Mouse (Mus musculus): ENCODE data around the gene Ccdc60. TPM values are rescaled to one million over a fixed set of nuclear protein-coding genes. Genes with fewer than 3 reads are reported as not detected.

Ccdc60 gene
- total and polyA plus RNA-seq, 3 experiments, result not detected

DNA sequence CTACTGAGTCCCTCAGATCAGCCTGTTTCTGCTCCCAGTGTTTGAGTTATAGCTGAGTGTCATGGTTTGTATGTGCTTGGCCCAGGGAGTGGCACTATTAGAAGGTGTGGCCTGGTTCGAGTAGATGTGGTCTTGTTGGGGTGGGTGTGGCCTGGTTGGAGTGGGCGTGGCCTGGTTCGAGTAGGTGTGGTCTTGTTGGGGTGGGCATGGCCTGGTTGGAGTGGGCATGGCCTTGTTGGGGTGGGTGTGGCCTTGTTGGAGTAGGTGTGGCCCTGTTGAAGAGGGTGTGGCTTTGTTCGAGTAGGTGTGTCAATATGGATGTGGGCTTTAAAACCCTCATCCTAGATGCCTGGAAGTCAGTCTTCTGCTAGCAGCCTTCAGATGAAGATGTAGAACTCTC is 40.1 kb upstream of the Ccdc60 start:
- Histone ChIP-seq H3K4me3 (ENCODE audit: control insufficient read depth in 1 of 2, insufficient read depth in 1 of 2, low read depth in 2 of 2, low read length in 2 of 2) (no peak overlapping the region), H3K9ac (ENCODE audit: control insufficient read depth, low read depth, low read length, poor library complexity, severe bottlenecking) (no peak overlapping the region), H3K4me1 (ENCODE audit: control insufficient read depth in 1 of 2, insufficient read depth in 2 of 2, low read length in 2 of 2) (no peaks in the 10 kb centered on the region), H3K79me2 (ENCODE audit: control insufficient read depth, insufficient read depth, low read length, poor library complexity) (no peaks in the 10 kb centered on the region), H3K27ac (ENCODE audit: control insufficient read depth, low read depth, low read length) (no peak overlapping the region), H3K36me3 (ENCODE audit: control insufficient read depth in 1 of 2, insufficient read depth in 2 of 2, low read length in 2 of 2) (no peaks in the 10 kb centered on the region), H3K9me3 (replicated peaks; ENCODE audit: insufficient read depth, low read length) (no peaks in the 10 kb centered on the region), H3K27me3 (ENCODE audit: control insufficient read depth in 1 of 2, insufficient read depth in 2 of 2, low read length in 2 of 2) (no peaks in the 10 kb centered on the region)
- TF ChIP-seq RAD21 (IDR thresholded peaks at IDR 0.05; ENCODE audit: low read depth, low read length) (no peak), EP300 (IDR thresholded peaks at IDR 0.05; ENCODE audit: low read depth in 1 of 2, low read length in 2 of 2) (no peak), CTCF (IDR thresholded peaks at IDR 0.05 in 2 of 3, conservative IDR thresholded peaks at IDR 0.05 in 1 of 3; ENCODE audit: control insufficient read depth in 1 of 3, insufficient read depth in 1 of 3, low read depth in 2 of 3, low read length in 3 of 3, poor library complexity in 1 of 3, severe bottlenecking in 1 of 3) (no peak), E2F4 (IDR thresholded peaks at IDR 0.05; ENCODE audit: borderline replicate concordance, low read depth, low read length) (no peak), SIN3A (IDR thresholded peaks at IDR 0.05; ENCODE audit: low read length) (no peak), POLR2AphosphoS2 (IDR thresholded peaks at IDR 0.05; ENCODE audit: low read length) (no peak), MAX (IDR thresholded peaks at IDR 0.05; ENCODE audit: low read length) (no peak), KAT2A (conservative IDR thresholded peaks at IDR 0.05; ENCODE audit: low read depth, low read length) (no peak), USF2 (IDR thresholded peaks at IDR 0.05; ENCODE audit: borderline replicate concordance in 1 of 2, insufficient read depth in 1 of 2, low read depth in 1 of 2, low read length in 2 of 2) (no peak), TBP (IDR thresholded peaks at IDR 0.05; ENCODE audit: low read depth, low read length) (no peak), RCOR1 (IDR thresholded peaks at IDR 0.05; ENCODE audit: low read depth, low read length) (no peak), ZMIZ1 (IDR thresholded peaks at IDR 0.05; ENCODE audit: low read depth, low read length) (no peak), TCF12 (IDR thresholded peaks at IDR 0.05; ENCODE audit: low read depth, low read length) (no peak), CHD1 (IDR thresholded peaks at IDR 0.05; ENCODE audit: low read depth, low read length) (no peak), JUND (IDR thresholded peaks at IDR 0.05; ENCODE audit: low read depth, low read length) (no peak), SMC3 (IDR thresholded peaks at IDR 0.05; ENCODE audit: low read depth, low read length) (no peak), USF1 (IDR thresholded peaks at IDR 0.05; ENCODE audit: low read depth, low read length) (no peak)
- no peak for DNase-seq (ENCODE audit: low read depth, low spot score)

GRCm38 (mm10) chr5:116323401-116323800 is 34.6 kb upstream of the Ccdc60 start:
- H3K4me1 ChIP-seq (ENCODE audit: control insufficient read depth in 1 of 2, insufficient read depth in 2 of 2, low read length in 2 of 2), result no peaks in the 10 kb centered on the region
- H3K9me3 ChIP-seq (replicated peaks; ENCODE audit: insufficient read depth, low read length), result no peaks in the 10 kb centered on the region; the same call in 1 of the 2 replicates
- H3K27me3 ChIP-seq (ENCODE audit: control insufficient read depth in 1 of 2, insufficient read depth in 2 of 2, low read length in 2 of 2), result no peaks in the 10 kb centered on the region
- H3K27ac ChIP-seq (ENCODE audit: control insufficient read depth, low read depth, low read length), result no peak overlapping the region
- DNase-seq (ENCODE audit: low read depth, low spot score), result no peak
- TF ChIP-seq MAZ (IDR thresholded peaks at IDR 0.05; ENCODE audit: low read depth, low read length) (no peak), ZMIZ1 (IDR thresholded peaks at IDR 0.05; ENCODE audit: low read depth, low read length) (no peak), CHD2 (IDR thresholded peaks at IDR 0.05; ENCODE audit: low read length) (no peak), ZNF384 (IDR thresholded peaks at IDR 0.05; ENCODE audit: low read depth, low read length) (no peak), SIN3A (IDR thresholded peaks at IDR 0.05; ENCODE audit: low read length) (no peak), GATA1 (IDR thresholded peaks at IDR 0.05; ENCODE audit: low read depth, low read length) (no peak), RAD21 (IDR thresholded peaks at IDR 0.05; ENCODE audit: low read depth, low read length) (no peak), TBP (IDR thresholded peaks at IDR 0.05; ENCODE audit: low read depth, low read length) (no peak), BHLHE40 (IDR thresholded peaks at IDR 0.05; ENCODE audit: borderline replicate concordance, low read depth, low read length) (no peak), TCF12 (IDR thresholded peaks at IDR 0.05; ENCODE audit: low read depth, low read length) (no peak), MAFK (IDR thresholded peaks at IDR 0.05; ENCODE audit: borderline replicate concordance, low read depth, low read length) (no peak), JUND (IDR thresholded peaks at IDR 0.05; ENCODE audit: low read depth, low read length) (no peak), HCFC1 (IDR thresholded peaks at IDR 0.05; ENCODE audit: low read depth, low read length) (no peak), ZKSCAN1 (IDR thresholded peaks at IDR 0.05; ENCODE audit: low read depth, low read length) (no peak), KAT2A (conservative IDR thresholded peaks at IDR 0.05; ENCODE audit: low read depth, low read length) (no peak), SMC3 (IDR thresholded peaks at IDR 0.05; ENCODE audit: low read depth, low read length) (no peak)
- H3K9ac ChIP-seq (ENCODE audit: control insufficient read depth, low read depth, low read length, poor library complexity, severe bottlenecking), result no peak overlapping the region
- no peaks in the 10 kb centered on the region for H3K36me3 ChIP-seq (ENCODE audit: control insufficient read depth in 1 of 2, insufficient read depth in 2 of 2, low read length in 2 of 2)
- no peaks in the 10 kb centered on the region for H3K79me2 ChIP-seq (ENCODE audit: control insufficient read depth, insufficient read depth, low read length, poor library complexity)
- no peak overlapping the region for H3K4me3 ChIP-seq (ENCODE audit: control insufficient read depth in 1 of 2, insufficient read depth in 1 of 2, low read depth in 2 of 2, low read length in 2 of 2)

All from MEL (cell line).